Mouse (Mus musculus): ENCODE measurements around the gene Ap5s1. TPM values are rescaled to one million over a fixed set of nuclear protein-coding genes. Genes with fewer than 3 reads are reported as not detected.
A peak's percentile ranks its signal among the peaks of the same experiment; 100 is the strongest.
"Not testable (repeated sequence)": the region's sequence is repeated elsewhere in the genome, so short reads cannot be mapped to it uniquely, and the experiment has no call there.

Gene Ap5s1
- total and polyA plus RNA-seq, 2 experiments from 2014 or later, result 37.1 to 67.6 TPM

DNA sequence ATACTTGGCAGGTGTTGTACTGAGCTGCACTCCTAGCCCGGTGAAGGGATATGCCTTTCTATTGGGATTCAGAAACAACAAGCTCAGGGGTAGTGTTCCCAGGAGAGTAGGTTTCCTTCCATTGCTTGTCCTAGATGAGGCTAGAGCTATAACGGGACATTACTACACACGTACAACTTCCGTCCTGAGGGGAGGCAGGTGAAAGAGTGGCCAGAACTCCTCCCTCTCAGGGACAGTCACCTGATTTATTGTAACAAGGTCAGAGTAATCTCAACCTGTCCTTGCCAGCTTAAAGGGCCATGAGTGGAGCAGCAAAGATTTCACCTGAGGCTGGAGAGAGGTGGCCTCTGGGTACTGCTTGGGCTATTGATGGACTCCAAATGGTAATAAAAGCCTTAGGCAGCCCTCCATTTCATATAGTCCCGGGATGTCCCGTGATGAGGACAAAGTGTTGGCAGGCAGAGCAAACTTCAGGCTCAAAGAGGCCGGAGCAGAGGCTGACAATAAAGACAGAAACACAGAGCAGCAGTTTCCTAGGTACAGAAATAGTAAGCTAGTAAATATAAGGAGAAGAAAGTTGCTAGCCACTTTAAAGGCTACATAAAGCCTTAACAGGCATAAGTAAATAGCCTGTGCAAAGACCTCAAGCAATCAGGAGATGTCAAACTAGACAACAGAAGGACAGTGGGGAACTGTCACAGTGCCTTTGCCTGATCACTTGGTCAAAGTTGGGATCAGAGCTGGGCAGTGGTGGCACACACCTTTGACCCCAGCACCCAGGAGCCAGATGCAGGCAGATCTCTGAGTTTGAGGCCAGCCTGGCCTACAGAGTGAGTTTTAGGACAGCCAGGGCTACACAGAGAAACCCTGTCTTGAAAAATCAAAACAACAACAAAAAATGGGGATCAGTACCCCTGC, 9.3 kb downstream of the Ap5s1 start:
- Histone ChIP-seq H3K4me1 (ENCODE audit: insufficient read depth, low read length) (peaks cover 4% of the 10 kb centered on the region; the same call in 1 of the 2 replicates), H3K9me3 (ENCODE audit: low read length) (no peaks in the 10 kb centered on the region), H3K36me3 (ENCODE audit: insufficient read depth, low read length) (peaks cover 7% of the 10 kb centered on the region; the same call in 1 of the 2 replicates), H3K4me2 (ENCODE audit: low read depth, low read length) (no peak overlapping the region), H3K27ac (no peak overlapping the region), H3K27me3 (ENCODE audit: insufficient read depth, low read length) (no peaks in the 10 kb centered on the region), H3K4me3 (ENCODE audit: low read length) (no peak overlapping the region), H3K9ac (replicated peaks; ENCODE audit: low read length) (no peak overlapping the region)
- 82% methylated on average over 7 of the region's 7 CpGs for WGBS
- ATAC-seq (no peak), DNase-seq (ENCODE audit: low spot score) (no peak)
- no peak for TF ChIP-seq CTCF (IDR thresholded peaks at IDR 0.05; ENCODE audit: low read depth)

DNA sequence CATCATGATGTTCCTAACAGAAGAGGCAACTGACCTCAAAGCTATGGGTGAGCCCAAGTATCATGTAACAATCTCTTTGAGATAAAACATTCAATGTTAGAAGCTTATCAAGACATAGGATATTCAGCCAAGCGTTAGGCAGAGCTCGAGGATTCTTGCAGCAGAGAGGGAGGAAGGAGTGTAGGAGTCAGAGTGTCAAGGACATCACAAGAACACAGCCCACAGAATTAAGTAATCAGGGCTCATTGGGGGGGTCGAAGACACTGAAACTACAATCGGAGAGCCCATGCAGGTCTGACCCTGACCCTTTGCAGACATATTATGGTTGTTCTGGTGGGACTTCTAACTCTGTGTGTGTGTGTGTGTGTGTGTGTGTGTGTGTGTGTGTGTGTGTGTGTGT, 13.2 kb downstream of the Ap5s1 start:
- no peaks in the 10 kb centered on the region for H3K9me3 ChIP-seq (ENCODE audit: low read length)
- no peak overlapping the region for H3K27ac ChIP-seq
- H3K4me1 ChIP-seq (ENCODE audit: insufficient read depth, low read length), result no peaks in the 10 kb centered on the region
- H3K4me2 ChIP-seq (ENCODE audit: low read depth, low read length), result no peak overlapping the region
- DNase-seq (ENCODE audit: low spot score) (no peak), ATAC-seq (no peak)
- H3K27me3 ChIP-seq (ENCODE audit: insufficient read depth, low read length), result no peaks in the 10 kb centered on the region
- WGBS, result 76% methylated on average over 4 of the region's 4 CpGs
- H3K4me3 ChIP-seq (ENCODE audit: low read length), result no peak overlapping the region
- no peak overlapping the region for H3K9ac ChIP-seq (replicated peaks; ENCODE audit: low read length)
- H3K36me3 ChIP-seq (ENCODE audit: insufficient read depth, low read length), result no peaks in the 10 kb centered on the region
- no peak for TF ChIP-seq CTCF (IDR thresholded peaks at IDR 0.05; ENCODE audit: low read depth)

DNA sequence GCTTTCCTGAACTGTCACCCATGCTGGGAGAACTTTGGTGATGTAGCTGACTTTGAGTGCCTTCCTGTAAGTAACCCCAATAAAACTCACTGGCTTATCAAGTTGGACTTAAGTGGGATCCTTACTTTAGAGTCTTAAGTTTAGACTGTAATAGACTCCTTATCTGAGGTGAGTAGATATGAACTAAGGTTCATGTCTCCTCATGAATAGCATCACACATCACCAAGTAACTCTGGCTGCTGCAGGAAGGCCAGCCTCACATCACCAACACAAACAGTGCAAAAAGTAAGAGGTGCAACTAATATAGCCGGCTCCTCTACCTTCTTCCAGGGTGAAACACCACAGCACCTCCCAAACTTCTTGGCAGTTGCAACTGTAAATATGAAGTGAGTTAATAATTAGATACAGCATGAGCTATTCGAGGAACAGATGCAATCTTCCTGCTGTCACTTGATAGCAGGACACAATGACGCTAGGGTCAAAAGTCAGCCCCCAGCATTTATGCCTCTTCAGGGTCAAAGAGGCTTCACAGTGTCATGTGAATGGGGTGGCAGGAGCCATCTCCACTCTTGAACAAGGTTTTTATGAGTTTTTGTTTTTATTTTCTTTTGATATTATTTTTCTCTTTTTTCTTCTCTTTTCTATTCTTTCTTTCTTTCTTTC, 15.1 kb downstream of the Ap5s1 start:
- ATAC-seq (no peak), DNase-seq (ENCODE audit: low spot score) (no peak)
- Histone ChIP-seq H3K36me3 (ENCODE audit: insufficient read depth, low read length) (no peaks in the 10 kb centered on the region), H3K9me3 (ENCODE audit: low read length) (no peaks in the 10 kb centered on the region), H3K27ac (no peak overlapping the region), H3K4me3 (ENCODE audit: low read length) (no peak overlapping the region), H3K27me3 (ENCODE audit: insufficient read depth, low read length) (no peaks in the 10 kb centered on the region), H3K9ac (replicated peaks; ENCODE audit: low read length) (no peak overlapping the region), H3K4me1 (ENCODE audit: insufficient read depth, low read length) (no peaks in the 10 kb centered on the region), H3K4me2 (ENCODE audit: low read depth, low read length) (no peak overlapping the region)
- TF ChIP-seq CTCF (IDR thresholded peaks at IDR 0.05; ENCODE audit: low read depth), result no peak
- WGBS, result 79% methylated on average over 3 of the region's 3 CpGs

DNA sequence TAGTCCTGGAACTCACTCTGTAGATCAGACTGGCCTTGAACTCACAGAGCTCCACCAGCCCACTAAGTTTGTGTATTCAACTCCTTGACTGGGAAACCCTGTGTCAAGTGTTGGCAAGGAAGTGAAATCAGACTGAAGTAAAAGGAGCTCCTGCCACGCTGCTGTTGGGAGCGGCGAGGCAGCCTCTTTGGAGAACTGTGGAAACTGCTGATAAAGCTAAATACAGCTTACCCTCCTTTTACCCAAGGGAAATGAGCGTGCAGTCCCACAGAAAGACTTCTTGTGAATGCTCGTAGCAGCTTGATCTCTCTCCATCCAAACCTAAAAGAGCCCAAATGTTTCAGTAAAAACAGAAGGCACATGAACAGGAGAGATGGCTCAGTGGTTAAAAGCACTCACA, 15.7 kb downstream of the Ap5s1 start:
- Histone ChIP-seq H3K9me3 (ENCODE audit: low read length) (no peaks in the 10 kb centered on the region), H3K36me3 (ENCODE audit: insufficient read depth, low read length) (no peaks in the 10 kb centered on the region), H3K4me2 (ENCODE audit: low read depth, low read length) (no peak overlapping the region), H3K4me1 (ENCODE audit: insufficient read depth, low read length) (no peaks in the 10 kb centered on the region), H3K27me3 (ENCODE audit: insufficient read depth, low read length) (no peaks in the 10 kb centered on the region), H3K9ac (replicated peaks; ENCODE audit: low read length) (no peak overlapping the region), H3K27ac (no peak overlapping the region), H3K4me3 (ENCODE audit: low read length) (no peak overlapping the region)
- ATAC-seq (no peak), DNase-seq (ENCODE audit: low spot score) (peak; percentile 6)
- WGBS, result 42% methylated on average over 5 of the region's 5 CpGs
- no peak for TF ChIP-seq CTCF (IDR thresholded peaks at IDR 0.05; ENCODE audit: low read depth)

- Histone ChIP-seq H3K4me1 (ENCODE audit: insufficient read depth, low read length) (no peaks in the 10 kb centered on the region), H3K36me3 (ENCODE audit: insufficient read depth, low read length) (no peaks in the 10 kb centered on the region), H3K9ac (replicated peaks; ENCODE audit: low read length) (no peak overlapping the region), H3K27me3 (ENCODE audit: insufficient read depth, low read length) (no peaks in the 10 kb centered on the region), H3K4me2 (ENCODE audit: low read depth, low read length) (no peak overlapping the region), H3K27ac (no peak overlapping the region), H3K9me3 (ENCODE audit: low read length) (no peaks in the 10 kb centered on the region), H3K4me3 (ENCODE audit: low read length) (no peak overlapping the region)
- DNase-seq (ENCODE audit: low spot score), result no peak
- WGBS, result 78% methylated on average over 1 of the region's 1 CpGs
- TF ChIP-seq CTCF (IDR thresholded peaks at IDR 0.05; ENCODE audit: low read depth), result no peak
- ATAC-seq, result no peak
Measured at GRCm38 (mm10) chr2:131223569-131223968, 16.7 kb downstream of the Ap5s1 start.

DNA sequence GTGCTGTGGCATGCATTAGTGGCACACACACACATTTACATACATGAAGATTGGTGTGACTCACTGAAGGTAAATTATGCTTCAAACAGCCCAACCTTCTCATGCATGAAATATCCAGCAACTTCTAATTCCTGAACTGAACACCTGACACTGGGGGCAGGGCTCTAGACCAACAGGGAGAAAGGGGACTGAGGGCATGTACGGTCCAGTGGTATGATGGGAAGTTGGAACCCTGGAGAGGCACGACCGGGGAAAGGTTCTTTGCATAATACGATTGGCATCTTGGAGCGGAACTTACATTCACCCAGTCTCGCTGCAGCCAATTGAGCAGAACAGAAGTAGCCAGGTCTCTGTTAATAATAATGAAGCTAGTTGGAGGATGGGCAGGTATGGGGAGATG, 18.3 kb downstream of the Ap5s1 start:
- Histone ChIP-seq H3K9ac (replicated peaks; ENCODE audit: low read length) (no peak overlapping the region), H3K4me2 (ENCODE audit: low read depth, low read length) (no peak overlapping the region), H3K27me3 (ENCODE audit: insufficient read depth, low read length) (no peaks in the 10 kb centered on the region), H3K4me1 (ENCODE audit: insufficient read depth, low read length) (no peaks in the 10 kb centered on the region), H3K4me3 (ENCODE audit: low read length) (no peak overlapping the region), H3K27ac (no peak overlapping the region), H3K36me3 (ENCODE audit: insufficient read depth, low read length) (no peaks in the 10 kb centered on the region), H3K9me3 (ENCODE audit: low read length) (no peaks in the 10 kb centered on the region)
- no peak for TF ChIP-seq CTCF (IDR thresholded peaks at IDR 0.05; ENCODE audit: low read depth)
- 77% methylated on average over 6 of the region's 6 CpGs for WGBS
- ATAC-seq (no peak), DNase-seq (ENCODE audit: low spot score) (no peak)

- H3K4me1 ChIP-seq (ENCODE audit: insufficient read depth, low read length); DNase-seq (ENCODE audit: low spot score); H3K9me3 ChIP-seq (ENCODE audit: low read length); H3K4me2 ChIP-seq (ENCODE audit: low read depth, low read length); H3K27ac ChIP-seq; H3K9ac ChIP-seq (replicated peaks; ENCODE audit: low read length); ATAC-seq; H3K36me3 ChIP-seq (ENCODE audit: insufficient read depth, low read length); H3K4me3 ChIP-seq (ENCODE audit: low read length); H3K27me3 ChIP-seq (ENCODE audit: insufficient read depth, low read length): not testable (repeated sequence)
- 78% methylated on average over 2 of the region's 2 CpGs for WGBS
Measured at GRCm38 (mm10) chr2:131226669-131227068, 19.8 kb downstream of the Ap5s1 start.

Data from hindbrain, postnatal 0 days (tissue).